Mouse (Mus musculus) MEL (cell line): ENCODE data around the gene Sgcd. TPM values are rescaled to one million over a fixed set of nuclear protein-coding genes. Genes with fewer than 3 reads are reported as not detected.

ENCODE experiments used
- DNase-seq: peaks from one replicate; pipeline ENCODE4 v3.0.0; 2011; ENCODE audit warnings: low read depth, low spot score
- H3K27ac ChIP-seq: 2 replicates; pipeline ENCODE4 v1.5.1; 2012; ENCODE audit warnings: low read depth, mild to moderate bottlenecking, control low read depth, low read length, moderate library complexity; ENCODE audit not compliant: control insufficient read depth
- H3K27me3 ChIP-seq, 2 experiments: fragments of 150-350 bp in 1 of 2; sonication (generic) in 1 of 2; 2 replicates each; pipeline ENCODE4 v1.6.1; 2012; ENCODE audit warnings: low read length in 2 of 2, mild to moderate bottlenecking in 2 of 2, improper control_type of control experiment in 1 of 2, moderate library complexity in 1 of 2; ENCODE audit not compliant: insufficient read depth in 2 of 2, control insufficient read depth in 1 of 2
- H3K36me3 ChIP-seq, 2 experiments: 2 replicates each; pipeline ENCODE4 v1.6.1; 2012 to 2014; ENCODE audit warnings: low read length in 2 of 2, improper control_type of control experiment in 1 of 2, inconsistent platforms in 1 of 2, mild to moderate bottlenecking in 1 of 2; ENCODE audit not compliant: insufficient read depth in 2 of 2, control insufficient read depth in 1 of 2
- H3K4me1 ChIP-seq, 2 experiments: fragments of 150-350 bp in 1 of 2; sonication (generic) in 1 of 2; 2 replicates each; pipeline ENCODE4 v1.6.1; 2012; ENCODE audit warnings: low read length in 2 of 2, improper control_type of control experiment in 1 of 2, mild to moderate bottlenecking in 1 of 2; ENCODE audit not compliant: insufficient read depth in 2 of 2, control insufficient read depth in 1 of 2
- H3K4me3 ChIP-seq, 2 experiments: fragments of 150-350 bp in 1 of 2; sonication (generic) in 1 of 2; 2 replicates each; pipeline ENCODE4 v1.5.1; 2012; ENCODE audit warnings: low read depth in 2 of 2, low read length in 2 of 2, mild to moderate bottlenecking in 2 of 2, moderate library complexity in 2 of 2, control low read depth in 1 of 2, improper control_type of control experiment in 1 of 2; ENCODE audit not compliant: control insufficient read depth in 1 of 2, insufficient read depth in 1 of 2
- H3K79me2 ChIP-seq: 2 replicates; pipeline ENCODE4 v1.6.1; 2012; ENCODE audit warnings: mild to moderate bottlenecking, low read length, moderate library complexity; ENCODE audit not compliant: control insufficient read depth, poor library complexity, insufficient read depth
- H3K9ac ChIP-seq: 2 replicates; pipeline ENCODE4 v1.6.1; 2012; ENCODE audit warnings: low read depth, mild to moderate bottlenecking, control low read depth, low read length, moderate library complexity; ENCODE audit not compliant: control insufficient read depth, poor library complexity, severe bottlenecking
- H3K9me3 ChIP-seq: fragments of 150-350 bp; sonication (generic); replicated peaks from 2 replicates; pipeline ENCODE4 v1.6.1; 2012; ENCODE audit warnings: mild to moderate bottlenecking, low read length, improper control_type of control experiment, moderate library complexity; ENCODE audit not compliant: insufficient read depth
- CHD1 ChIP-seq: IDR thresholded peaks from 2 replicates; pipeline ENCODE4 v1.6.1; 2012; ENCODE audit warnings: low read depth, mild to moderate bottlenecking, inconsistent platforms, low read length, improper control_type of control experiment
- CTCF ChIP-seq, 3 experiments: IDR thresholded peaks in 2 of 3; conservative IDR thresholded peaks in 1 of 3; 2 replicates each; pipeline ENCODE4 v1.5.1; 2011 to 2012; ENCODE audit warnings: low read length in 3 of 3, low read depth in 2 of 3, mild to moderate bottlenecking in 2 of 3, improper control_type of control experiment in 1 of 3, inconsistent platforms in 1 of 3, mixed read lengths in 1 of 3, moderate library complexity in 1 of 3; ENCODE audit not compliant: control insufficient read depth in 1 of 3, insufficient read depth in 1 of 3, poor library complexity in 1 of 3, severe bottlenecking in 1 of 3
- HCFC1 ChIP-seq: IDR thresholded peaks from 2 replicates; pipeline ENCODE4 v1.6.1; 2012; ENCODE audit warnings: low read depth, mild to moderate bottlenecking, inconsistent platforms, low read length, improper control_type of control experiment, moderate library complexity
- MAFK ChIP-seq: IDR thresholded peaks from 2 replicates; pipeline ENCODE4 v1.6.1; 2011; ENCODE audit warnings: low read depth, mild to moderate bottlenecking, low read length, improper control_type of control experiment, borderline replicate concordance
- MAZ ChIP-seq: IDR thresholded peaks from 2 replicates; pipeline ENCODE4 v1.6.1; 2012; ENCODE audit warnings: low read depth, mild to moderate bottlenecking, inconsistent platforms, low read length, improper control_type of control experiment
- MEF2A ChIP-seq: IDR thresholded peaks from 2 replicates; pipeline ENCODE4 v1.6.1; 2014; ENCODE audit warnings: low read depth, mild to moderate bottlenecking, inconsistent platforms, low read length, improper control_type of control experiment; ENCODE audit not compliant: poor library complexity, insufficient replicate concordance, severe bottlenecking; ENCODE audit errors: extremely low read depth
- MYC ChIP-seq: IDR thresholded peaks from 2 replicates; pipeline ENCODE4 v1.6.1; 2011; ENCODE audit warnings: low read depth, mild to moderate bottlenecking, low read length, improper control_type of control experiment, moderate library complexity
- NELFE ChIP-seq: IDR thresholded peaks from 2 replicates; pipeline ENCODE4 v1.6.1; 2011; ENCODE audit warnings: low read depth, low read length, improper control_type of control experiment
- POLR2AphosphoS5 ChIP-seq: IDR thresholded peaks from 2 replicates; pipeline ENCODE4 v1.6.1; 2012; ENCODE audit warnings: low read depth, borderline replicate concordance, mild to moderate bottlenecking, inconsistent platforms, low read length, moderate library complexity, mixed read lengths
- RCOR1 ChIP-seq: IDR thresholded peaks from 2 replicates; pipeline ENCODE4 v1.6.1; 2012; ENCODE audit warnings: low read depth, mild to moderate bottlenecking, inconsistent platforms, low read length, improper control_type of control experiment
- SMC3 ChIP-seq: IDR thresholded peaks from 2 replicates; pipeline ENCODE4 v1.6.1; 2011; ENCODE audit warnings: low read depth, low read length, improper control_type of control experiment
- TAL1 ChIP-seq: IDR thresholded peaks from 2 replicates; pipeline ENCODE4 v1.6.1; 2012; ENCODE audit warnings: mild to moderate bottlenecking, inconsistent platforms, low read length, moderate library complexity, mixed read lengths
- TBP ChIP-seq: IDR thresholded peaks from 2 replicates; pipeline ENCODE4 v1.8.0; 2011; ENCODE audit warnings: low read depth, low read length, improper control_type of control experiment
- USF2 ChIP-seq, 2 experiments: IDR thresholded peaks; 2 replicates each; pipeline ENCODE4 v1.6.1; 2011 to 2012; ENCODE audit warnings: improper control_type of control experiment in 2 of 2, low read length in 2 of 2, borderline replicate concordance in 1 of 2, inconsistent platforms in 1 of 2, low read depth in 1 of 2, mild to moderate bottlenecking in 1 of 2; ENCODE audit not compliant: insufficient read depth in 1 of 2
- ZKSCAN1 ChIP-seq: IDR thresholded peaks from 2 replicates; pipeline ENCODE4 v1.6.1; 2012; ENCODE audit warnings: low read depth, mild to moderate bottlenecking, inconsistent platforms, low read length, improper control_type of control experiment, moderate library complexity
- ZMIZ1 ChIP-seq: IDR thresholded peaks from 2 replicates; pipeline ENCODE4 v1.6.1; 2012; ENCODE audit warnings: low read depth, mild to moderate bottlenecking, inconsistent platforms, low read length, improper control_type of control experiment, moderate library complexity
- ZNF384 ChIP-seq: IDR thresholded peaks from 2 replicates; pipeline ENCODE4 v1.6.1; 2012; ENCODE audit warnings: low read depth, mild to moderate bottlenecking, inconsistent platforms, low read length, improper control_type of control experiment
- polyA plus RNA-seq, 2 experiments: library from polyadenylated mRNA; stranded (reverse) in 1 of 2; unstranded in 1 of 2; fragments of >175 nt in 1 of 2; fragments of >200 nt in 1 of 2; gene quantifications; 2 replicates each; pipeline versions ENCODE4 v1.2.1 to v1.2.4; 2012; ENCODE audit warnings: low replicate concordance in 2 of 2, low read depth in 1 of 2; ENCODE audit not compliant: insufficient read length in 2 of 2, insufficient read depth in 1 of 2, missing spikeins in 1 of 2
- total RNA-seq: library from RNA; depleted of rRNA; stranded (reverse); fragments of 300-350 nt; gene quantifications from 2 replicates; pipeline ENCODE4 v1.2.3, GENCODE M21; 2012; rRNA removed

Gene Sgcd
- total RNA-seq (not detected in 2 replicates), polyA plus RNA-seq (not detected)

DNA sequence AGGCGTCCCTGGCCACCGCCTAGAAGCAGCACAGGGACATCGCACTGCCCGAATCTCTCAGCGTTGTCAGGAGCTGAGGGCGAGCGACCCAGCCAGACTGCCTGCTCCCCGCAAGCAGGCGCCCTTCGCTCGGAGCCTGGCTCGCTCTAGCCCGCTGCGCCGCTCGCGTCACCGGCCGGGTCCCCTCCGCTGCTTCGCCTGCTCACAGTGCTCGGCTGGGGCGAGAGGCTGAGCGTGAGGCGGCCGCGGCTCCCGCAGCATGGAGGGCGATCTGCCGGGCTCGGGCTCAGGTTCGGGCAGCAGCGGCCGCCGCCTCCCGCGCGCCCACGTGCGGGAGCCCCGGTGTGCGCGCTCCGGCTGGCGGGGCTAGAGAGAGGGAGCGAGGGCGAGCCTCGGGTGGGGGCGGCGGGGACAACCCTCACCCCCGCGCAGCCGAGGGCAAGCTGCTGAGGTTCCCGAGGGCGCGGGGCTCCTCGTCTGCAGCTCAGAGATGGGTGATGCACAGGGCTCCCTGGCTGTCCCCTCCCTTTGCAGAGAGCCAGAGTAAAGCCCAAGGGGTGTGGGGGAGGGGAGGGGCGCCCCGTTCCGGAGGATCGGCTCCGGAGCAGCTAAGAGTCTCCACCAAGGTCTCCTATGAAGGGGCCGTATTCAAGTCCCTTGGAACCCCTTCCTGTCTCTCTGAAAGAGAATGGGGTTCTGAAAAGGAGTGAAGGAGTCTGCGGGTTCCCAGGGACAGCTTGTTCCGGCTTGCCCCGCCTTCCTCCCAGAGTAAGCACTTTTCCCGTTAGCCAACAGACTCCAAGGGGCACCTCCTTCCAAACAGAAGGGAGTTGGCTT lies at the start of gene Sgcd:
TSS of gene Sgcd (minus strand) at position 273 of the 837 bp plus-strand sequence.
- no peaks in the 10 kb centered on the region for H3K79me2 ChIP-seq
- H3K4me1 ChIP-seq: no peaks in the 10 kb centered on the region
- H3K4me3 ChIP-seq: no peak within 1 kb of the TSS
- no peak within 1 kb of the TSS for H3K27ac ChIP-seq
- no peak for DNase-seq
- no peaks in the 10 kb centered on the region; a peak in 1 of 4 replicates for H3K27me3 ChIP-seq
- TF ChIP-seq MYC: no peak
- TF ChIP-seq RCOR1: no peak
- no peak for TF ChIP-seq CHD1
- no peak for TF ChIP-seq TBP
- no peak for TF ChIP-seq NELFE
- TF ChIP-seq ZMIZ1: no peak
- no peak for TF ChIP-seq TAL1
- no peak for TF ChIP-seq ZNF384
- no peak for TF ChIP-seq CTCF (IDR thresholded peaks at IDR 0.05 in 2 of 3, conservative IDR thresholded peaks at IDR 0.05 in 1 of 3; ENCODE audit: control insufficient read depth in 1 of 3, insufficient read depth in 1 of 3, low read depth in 2 of 3, low read length in 3 of 3, poor library complexity in 1 of 3, severe bottlenecking in 1 of 3)
- TF ChIP-seq ZKSCAN1: no peak
- no peak for TF ChIP-seq MEF2A
- no peak for TF ChIP-seq HCFC1
- TF ChIP-seq MAFK: no peak
- TF ChIP-seq POLR2AphosphoS5: no peak
- TF ChIP-seq USF2 (IDR thresholded peaks at IDR 0.05; ENCODE audit: borderline replicate concordance in 1 of 2, insufficient read depth in 1 of 2, low read depth in 1 of 2, low read length in 2 of 2): no peak
- TF ChIP-seq MAZ: no peak
- no peaks in the 10 kb centered on the region for H3K9me3 ChIP-seq
- no peak within 1 kb of the TSS for H3K9ac ChIP-seq
- no peaks in the 10 kb centered on the region for H3K36me3 ChIP-seq

DNA sequence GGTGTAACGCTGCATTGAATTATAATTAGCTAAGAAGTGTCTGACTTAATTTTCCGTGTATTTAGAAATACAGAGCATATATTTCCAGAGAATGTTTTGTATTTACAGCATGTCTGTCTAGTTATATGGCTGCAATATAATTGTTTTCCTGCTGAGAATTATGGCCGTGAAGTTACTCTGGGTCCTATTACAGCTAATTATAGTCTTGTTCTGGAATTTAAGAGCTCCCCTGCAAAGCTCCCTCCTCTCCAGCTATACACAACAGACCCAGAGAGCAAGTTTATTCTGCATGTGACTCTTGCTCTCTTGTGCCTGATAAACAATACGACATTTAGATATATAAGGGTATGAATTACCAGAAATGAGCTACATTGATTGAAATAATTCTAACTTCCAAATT lies 49.3 kb upstream of the Sgcd start:
- no peak for TF ChIP-seq SMC3
- Histone ChIP-seq H3K36me3 (no peaks in the 10 kb centered on the region), H3K4me1 (no peaks in the 10 kb centered on the region), H3K27ac (no peak overlapping the region), H3K9ac (no peak overlapping the region), H3K4me3 (no peak overlapping the region), H3K79me2 (no peaks in the 10 kb centered on the region), H3K27me3 (no peaks in the 10 kb centered on the region), H3K9me3 (no peaks in the 10 kb centered on the region)
- DNase-seq: no peak
